Mouse (Mus musculus): Measurements from ENCODE around the gene Rab3gap2.

DNA sequence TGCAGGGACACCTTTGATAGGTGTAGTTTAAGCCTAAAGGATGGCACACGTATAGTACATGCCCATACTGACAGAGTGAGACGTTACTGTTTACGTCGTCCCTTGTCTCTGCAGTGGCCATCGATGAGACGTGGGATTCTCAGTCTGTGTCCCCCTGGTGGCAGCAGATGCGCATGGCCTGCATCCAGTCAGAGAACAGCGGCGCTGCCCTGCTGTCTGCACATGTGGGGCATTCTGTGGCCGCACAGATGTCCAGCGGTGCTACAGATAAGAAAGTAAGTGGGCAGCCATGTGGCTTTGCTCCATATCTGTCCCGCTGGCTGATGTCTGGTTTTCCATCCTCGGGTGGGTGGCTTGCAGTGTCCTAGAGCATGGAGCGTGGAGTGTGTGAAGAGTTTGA is 58.6 kb downstream of the Rab3gap2 start:
- TF ChIP-seq POLR2A (IDR thresholded peaks at IDR 0.05; ENCODE audit: low read depth, low read length) (no peak), NELFE (IDR thresholded peaks at IDR 0.05; ENCODE audit: low read depth, low read length) (no peak), CTCF (conservative IDR thresholded peaks at IDR 0.05 in 1 of 2, IDR thresholded peaks at IDR 0.05 in 1 of 2; ENCODE audit: low read depth in 2 of 2, low read length in 2 of 2) (peak; percentile 28 to 44; a peak in 2 of 4 replicates), EP300 (IDR thresholded peaks at IDR 0.05; ENCODE audit: low read length) (no peak)
